Mouse (Mus musculus) kidney, postnatal 4 days (tissue): ENCODE data around the gene Olfr691.
"Not testable (repeated sequence)": the region's sequence is repeated elsewhere in the genome, so short reads cannot be mapped to it uniquely, and the experiment has no call there.

Experiments used
- DNase-seq, 2 experiments: peaks; one replicate each; pipeline ENCODE4 v3.0.0; 2021; ENCODE audit warnings: mixed read lengths in 2 of 2

Olfr691 gene

GRCm38 (mm10) chr7:105342170-105342569 lies at the start of gene Olfr691:
Gene Olfr691, minus strand, starts transcription at chr7:105342270.
- DNase-seq: no peak

GRCm38 (mm10) chr7:105390236-105390635 lies 48.2 kb upstream of the Olfr691 start:
- DNase-seq: no peak

DNA sequence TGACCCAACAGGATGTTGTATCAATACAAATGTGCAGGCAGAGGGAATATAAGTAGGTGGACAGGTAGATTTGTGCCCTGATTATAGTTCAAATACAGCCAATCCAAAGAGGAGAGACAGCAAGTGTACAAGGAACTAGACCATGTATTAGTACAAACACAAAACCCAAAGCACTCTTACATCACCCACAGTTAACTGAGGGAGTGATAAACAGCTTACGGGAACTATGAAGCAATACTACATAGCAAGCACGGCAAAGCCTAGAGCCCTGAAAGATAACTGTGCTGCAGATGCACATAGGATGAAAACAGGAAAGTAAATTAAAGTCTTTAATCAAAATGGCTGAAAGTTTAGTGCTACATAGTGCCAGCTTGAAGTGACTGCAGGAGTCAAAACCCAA lies 45.6 kb upstream of the Olfr691 start:
- no peak for DNase-seq

DNA sequence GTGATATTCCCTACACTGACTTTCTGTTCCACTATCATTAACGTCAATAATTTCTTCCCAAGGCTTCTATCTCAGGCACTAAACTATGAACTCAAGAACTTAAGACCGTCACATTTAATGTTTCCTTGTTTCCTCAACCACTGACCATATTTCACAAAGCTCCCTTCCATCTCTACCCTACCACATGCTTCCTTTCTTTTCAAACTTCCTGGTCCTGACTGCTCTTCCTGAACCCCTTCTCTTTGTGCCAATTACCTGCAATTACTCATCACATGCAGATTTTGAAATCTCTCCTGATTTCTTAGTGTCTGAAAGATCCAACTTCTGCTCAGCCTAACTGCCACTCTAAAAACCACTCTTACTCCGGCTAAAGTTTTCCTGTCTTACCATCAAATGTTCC lies 38.3 kb upstream of the Olfr691 start:
- DNase-seq: no peak

DNA sequence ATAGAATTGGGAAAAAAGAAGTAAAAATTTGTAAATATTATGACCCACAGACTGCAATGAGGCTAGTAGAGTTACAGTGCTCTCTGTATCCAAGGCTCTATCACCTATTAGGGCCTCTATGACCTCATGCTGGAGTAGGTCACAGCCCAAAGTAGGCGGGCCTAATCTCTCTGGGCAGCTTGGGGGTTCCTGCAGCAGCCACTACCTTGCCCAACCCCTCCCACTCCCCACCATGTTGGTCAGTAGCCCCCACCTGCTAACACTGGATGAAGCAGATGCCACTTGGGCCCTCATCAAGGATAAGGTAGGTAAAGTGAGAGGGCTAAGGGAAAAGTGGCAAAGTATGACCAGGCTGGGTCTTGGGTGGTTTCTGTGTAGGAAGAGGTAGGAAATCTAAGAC lies 32.8 kb upstream of the Olfr691 start, which contains the start of gene Gm5901:
Gene Gm5901, plus strand, starts transcription at position 173 of the 400 bp plus-strand sequence.
- DNase-seq: no peak

DNA sequence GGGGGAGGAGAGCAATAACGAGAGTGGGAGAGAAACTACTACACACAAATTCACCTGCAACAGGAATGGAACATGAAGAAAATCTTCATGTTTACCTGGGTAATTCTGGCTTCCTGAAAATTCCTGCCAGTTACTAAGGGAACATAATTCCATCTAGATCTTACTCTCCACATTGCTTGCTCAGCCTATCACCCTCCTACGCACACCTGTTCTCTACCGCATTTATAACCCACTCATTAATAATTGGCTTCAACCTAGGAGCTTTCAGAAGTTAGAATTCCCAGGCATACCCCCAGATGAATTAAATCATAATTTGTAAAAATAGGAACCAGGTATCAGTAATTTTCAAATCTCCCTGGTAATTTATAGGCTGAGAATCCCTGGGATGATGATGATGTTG lies 31.9 kb upstream of the Olfr691 start:
- DNase-seq: no peak

GRCm38 (mm10) chr7:105373509-105373908 lies 31.4 kb upstream of the Olfr691 start:
- no peak for DNase-seq

GRCm38 (mm10) chr7:105372912-105373311 lies 30.8 kb upstream of the Olfr691 start:
- DNase-seq: no peak

DNA sequence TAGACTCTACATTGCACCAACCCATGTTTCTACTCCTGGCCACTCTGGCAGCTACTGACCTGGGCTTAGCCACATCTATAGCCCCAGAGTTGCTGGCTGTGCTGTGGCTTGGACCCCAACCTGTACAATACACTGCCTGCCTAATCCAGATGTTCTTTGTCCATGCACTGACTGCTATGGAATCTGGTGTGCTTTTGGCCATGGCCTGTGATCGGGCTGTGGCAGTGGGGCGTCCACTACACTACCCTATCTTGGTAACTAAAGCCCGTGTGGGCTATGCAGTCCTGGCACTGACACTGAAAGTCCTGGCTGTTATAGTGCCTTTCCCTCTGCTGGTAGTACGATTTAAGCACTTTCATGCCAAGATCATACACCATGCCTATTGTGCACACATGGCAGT lies 26.5 kb upstream of the Olfr691 start:
- no peak for DNase-seq

DNA sequence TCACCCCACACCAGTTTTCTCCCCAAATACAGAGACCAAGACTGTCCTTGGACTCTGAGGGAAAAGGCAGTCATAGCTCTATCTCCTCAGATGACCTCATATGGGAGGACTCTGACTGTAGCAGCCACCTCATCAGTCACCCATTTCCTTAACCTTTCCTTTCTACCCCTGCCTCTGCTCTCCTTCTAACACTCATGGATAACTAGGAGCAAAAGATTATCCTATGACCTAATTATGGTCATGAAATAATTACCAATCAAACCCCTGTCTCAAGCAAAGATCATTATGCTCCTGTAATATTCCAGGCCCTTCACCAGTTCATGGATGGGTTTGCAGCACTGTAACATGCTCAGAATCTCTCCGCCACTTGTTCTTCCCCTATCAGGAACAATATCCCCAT lies 25.9 kb upstream of the Olfr691 start, which contains the start of gene Olfr692:
Gene Olfr692, plus strand, starts transcription at position 301 of the 400 bp plus-strand sequence.
- no peak for DNase-seq

GRCm38 (mm10) chr7:105367268-105367667 lies 25.2 kb upstream of the Olfr691 start:
- DNase-seq: no peak

GRCm38 (mm10) chr7:105361713-105362112 lies 19.6 kb upstream of the Olfr691 start:
- no peak for DNase-seq

GRCm38 (mm10) chr7:105356487-105356886 lies 14.4 kb upstream of the Olfr691 start:
- not testable (repeated sequence) for DNase-seq

DNA sequence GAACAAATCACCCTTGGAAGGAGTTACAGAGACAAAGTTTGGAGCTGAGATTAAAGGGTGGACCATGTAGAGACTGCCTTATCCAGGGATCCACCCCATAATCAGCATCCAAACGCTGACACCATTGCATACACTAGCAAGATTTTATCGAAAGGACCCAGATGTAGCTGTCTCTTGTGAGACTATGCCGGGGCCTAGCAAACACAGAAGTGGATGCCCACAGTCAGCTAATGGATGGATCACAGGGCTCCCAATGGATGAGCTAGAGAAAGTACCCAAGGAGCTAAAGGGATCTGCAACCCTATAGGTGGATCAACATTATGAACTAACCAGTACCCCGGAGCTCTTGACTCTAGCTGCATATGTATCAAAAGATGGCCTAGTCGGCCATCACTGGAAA lies 14.0 kb upstream of the Olfr691 start:
- DNase-seq: not testable (repeated sequence)

DNA sequence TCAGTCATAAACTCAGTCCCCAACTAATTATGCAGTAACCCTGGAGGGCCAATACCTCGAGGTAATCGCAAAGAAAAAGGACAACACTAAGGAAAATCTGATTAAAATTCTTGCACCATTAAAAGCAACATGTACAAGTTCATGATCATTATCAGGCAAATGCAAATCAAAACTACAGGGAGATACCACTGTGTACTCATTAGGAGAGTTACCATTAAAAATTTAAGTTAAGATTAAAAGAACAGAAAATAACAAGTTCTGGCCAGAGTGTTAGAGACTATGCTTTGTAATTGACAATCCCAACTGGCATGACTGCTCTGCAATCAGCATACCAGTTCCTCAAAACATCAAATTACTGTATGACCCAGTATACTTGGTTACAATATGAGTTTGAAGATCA lies 682 bp upstream of the Olfr691 start:
- no peak for DNase-seq

DNA sequence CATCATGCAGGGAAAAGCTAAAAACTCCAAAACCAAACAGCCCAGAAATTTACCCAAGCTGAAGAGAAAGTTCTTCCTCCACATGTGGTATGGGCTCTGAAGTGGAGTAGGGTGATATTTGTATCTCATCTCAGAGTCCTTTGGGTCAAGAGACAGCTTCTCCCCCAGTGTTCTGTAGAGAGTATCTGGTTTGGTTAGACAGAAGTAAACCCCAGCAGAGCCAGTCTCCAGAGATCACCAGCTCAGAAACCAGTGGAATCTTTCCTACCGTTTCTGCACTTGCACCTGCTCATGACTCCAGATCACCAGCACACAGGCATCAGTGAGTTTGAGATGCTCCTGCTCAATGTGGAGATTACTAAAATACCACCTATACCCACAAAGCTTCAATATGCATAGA lies 8.1 kb downstream of the Olfr691 start, which contains the start of gene Olfr690:
Gene Olfr690, minus strand, starts transcription at position 101 of the 400 bp plus-strand sequence.
- DNase-seq: no peak

GRCm38 (mm10) chr7:105325302-105325701 lies 16.8 kb downstream of the Olfr691 start:
- DNase-seq: no peak

- no peak for DNase-seq
These were observed 31.2 kb downstream of the Olfr691 start, which contains the start of gene Olfr689 for GRCm38 (mm10) chr7:105310865-105311264. Gene Olfr689, plus strand, starts transcription at chr7:105311165.

GRCm38 (mm10) chr7:105290051-105290450 lies 52.0 kb downstream of the Olfr691 start:
- DNase-seq: no peak

DNA sequence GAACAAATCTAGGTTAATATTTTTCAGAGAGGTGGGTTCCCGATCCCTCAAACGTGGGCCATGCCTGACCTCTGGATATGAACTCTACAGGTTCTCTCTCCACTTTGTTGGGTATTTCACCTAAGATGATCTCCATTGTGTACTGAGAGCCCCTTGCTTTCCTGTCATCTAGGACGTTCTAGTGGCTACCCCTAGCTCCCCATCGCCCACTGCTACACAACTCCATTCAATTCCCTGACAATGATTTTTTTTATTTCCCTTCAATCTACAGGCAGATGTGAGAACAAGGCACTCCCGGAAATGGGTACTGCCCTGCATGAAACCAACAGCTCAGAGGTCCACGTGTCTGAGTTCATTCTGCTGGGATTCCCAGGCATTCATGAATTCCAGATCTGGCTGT lies 54.3 kb downstream of the Olfr691 start, which contains the start of gene Olfr688:
Gene Olfr688, plus strand, starts transcription at position 301 of the 400 bp plus-strand sequence.
- DNase-seq: no peak
